Mouse (Mus musculus) neural tube, embryonic 10.5 days (tissue): ENCODE results near the gene Gm21974.
A peak's percentile ranks its signal among the peaks of the same experiment; 100 is the strongest.
"Not testable (repeated sequence)": the region's sequence is repeated elsewhere in the genome, so short reads cannot be mapped to it uniquely, and the experiment has no call there.

ENCODE experiments used
- DNase-seq: peaks from one replicate; pipeline ENCODE4 v3.0.0-alpha.2; 2017; ENCODE audit warnings: low spot score; ENCODE audit errors: extremely low spot score

Gm21974 gene

DNA sequence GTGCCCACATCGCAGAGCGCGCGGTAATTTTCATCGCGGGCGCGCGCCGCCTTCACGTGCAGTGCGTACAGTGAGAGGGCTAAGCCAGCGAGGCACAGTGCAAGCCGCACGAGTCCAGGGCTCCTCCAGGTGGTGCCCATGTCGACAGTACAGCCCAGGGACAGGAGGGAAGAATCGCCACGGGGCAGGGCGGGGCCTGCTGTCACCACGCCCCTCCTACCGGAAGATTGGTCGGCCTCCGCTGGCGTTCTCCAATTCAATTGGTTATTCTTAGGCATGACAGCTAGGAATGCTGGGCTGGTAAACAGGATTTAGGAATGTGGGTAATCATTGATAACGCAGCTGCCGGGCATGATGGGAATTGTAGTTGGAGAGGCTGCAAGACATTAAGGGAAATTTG lies at the start of gene Gm21974, which contains the start of gene Vkorc1:
Gene Gm21974 (minus strand): TSS at position 13 of the 400 bp plus-strand sequence.
Gene Vkorc1 (minus strand): TSS at position 176 of the 400 bp plus-strand sequence.
- peak; percentile 93 for DNase-seq

DNA sequence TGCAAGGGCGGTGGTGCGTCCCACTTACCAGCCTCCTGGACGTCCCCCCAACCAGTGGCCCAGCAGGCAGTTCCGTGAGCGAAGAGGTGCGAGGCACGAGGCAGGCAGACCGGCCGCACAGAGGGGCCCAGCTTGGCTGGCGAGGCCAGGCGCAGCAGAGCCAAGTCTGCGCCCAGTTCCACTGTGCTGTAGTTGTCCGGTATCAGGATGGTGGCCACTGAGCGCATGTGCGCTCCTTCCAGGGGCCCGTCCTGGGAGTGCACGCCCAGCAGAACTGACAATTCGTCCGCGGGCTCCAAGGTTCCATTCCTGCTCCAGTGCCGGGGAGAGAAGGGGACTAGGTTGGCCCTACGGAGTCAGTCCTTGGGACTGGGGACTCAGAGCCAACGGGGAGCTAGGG lies 49.4 kb upstream of the Gm21974 start:
- peak; percentile 17 for DNase-seq

DNA sequence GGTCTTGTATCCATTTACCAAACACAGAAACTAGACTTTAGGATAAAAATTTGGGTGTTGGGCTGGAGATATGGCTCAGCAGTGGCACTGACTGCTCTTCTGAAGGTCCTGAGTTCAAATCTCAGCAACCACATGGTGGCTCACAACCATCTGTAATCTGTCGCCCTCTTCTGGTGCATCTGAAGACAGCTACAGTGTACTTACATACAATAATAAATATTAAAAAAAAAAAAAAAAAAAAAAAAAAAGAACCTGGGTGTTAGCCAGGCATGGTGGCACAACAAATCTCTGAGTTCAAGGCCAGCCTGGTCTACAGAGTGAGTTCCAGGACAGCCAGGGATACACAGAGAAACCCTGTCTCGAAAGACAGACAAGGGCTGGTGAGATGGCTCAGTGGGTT lies 46.8 kb upstream of the Gm21974 start:
- not testable (repeated sequence) for DNase-seq

DNA sequence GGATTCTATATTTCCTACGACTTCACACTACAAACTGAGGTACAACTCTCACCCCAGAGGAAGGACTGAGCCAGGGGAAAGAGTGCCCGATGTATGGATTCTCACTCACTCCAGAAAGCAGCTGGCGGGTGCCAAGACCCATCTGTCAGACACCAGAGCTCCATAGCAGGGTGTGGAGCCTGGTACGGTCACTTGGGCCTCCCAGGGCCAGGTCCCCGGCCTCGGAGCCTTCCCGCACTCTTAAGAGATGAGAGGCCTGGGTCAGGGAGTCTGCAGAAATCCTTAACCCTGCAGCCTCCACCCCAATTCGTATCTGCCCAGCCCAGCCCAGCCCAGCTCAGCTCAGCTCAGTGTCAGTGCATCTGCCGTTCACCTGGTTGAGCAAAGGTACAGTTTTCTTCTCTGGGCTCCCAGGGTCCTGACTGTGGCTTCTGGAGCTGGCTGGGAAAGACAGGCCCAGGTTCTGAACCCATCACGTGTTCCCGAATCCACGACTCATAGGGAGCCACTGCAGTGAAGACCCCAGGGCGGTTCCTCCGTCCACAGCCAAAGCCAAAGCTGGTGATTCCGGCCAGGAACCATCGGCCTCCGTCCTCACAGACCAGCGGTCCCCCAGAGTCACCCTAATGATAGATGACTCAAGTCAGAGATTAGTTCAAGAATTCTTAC lies 41.1 kb upstream of the Gm21974 start:
- DNase-seq, result peak; percentile 33

DNA sequence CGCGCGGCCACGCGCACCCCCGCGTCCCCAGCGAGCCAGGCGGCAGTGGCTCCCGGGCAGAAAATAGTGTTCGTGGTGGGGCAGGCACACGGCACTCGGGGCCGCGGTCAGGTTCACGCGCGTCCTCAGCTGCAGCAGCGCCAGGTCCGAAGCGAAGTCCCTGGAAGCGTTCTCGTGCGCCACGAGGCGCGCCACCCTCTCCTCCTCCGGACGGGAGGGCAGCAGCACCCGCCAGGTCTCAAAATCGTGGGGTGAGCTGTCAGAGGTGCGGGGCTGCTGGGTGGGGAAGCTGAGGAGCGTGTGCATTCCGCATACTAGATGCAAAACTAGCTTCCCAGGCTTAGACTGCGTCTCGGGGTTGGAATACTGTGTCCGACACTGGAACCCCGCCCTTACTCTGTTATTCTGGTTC lies 40.5 kb upstream of the Gm21974 start:
- DNase-seq, result no peak

DNA sequence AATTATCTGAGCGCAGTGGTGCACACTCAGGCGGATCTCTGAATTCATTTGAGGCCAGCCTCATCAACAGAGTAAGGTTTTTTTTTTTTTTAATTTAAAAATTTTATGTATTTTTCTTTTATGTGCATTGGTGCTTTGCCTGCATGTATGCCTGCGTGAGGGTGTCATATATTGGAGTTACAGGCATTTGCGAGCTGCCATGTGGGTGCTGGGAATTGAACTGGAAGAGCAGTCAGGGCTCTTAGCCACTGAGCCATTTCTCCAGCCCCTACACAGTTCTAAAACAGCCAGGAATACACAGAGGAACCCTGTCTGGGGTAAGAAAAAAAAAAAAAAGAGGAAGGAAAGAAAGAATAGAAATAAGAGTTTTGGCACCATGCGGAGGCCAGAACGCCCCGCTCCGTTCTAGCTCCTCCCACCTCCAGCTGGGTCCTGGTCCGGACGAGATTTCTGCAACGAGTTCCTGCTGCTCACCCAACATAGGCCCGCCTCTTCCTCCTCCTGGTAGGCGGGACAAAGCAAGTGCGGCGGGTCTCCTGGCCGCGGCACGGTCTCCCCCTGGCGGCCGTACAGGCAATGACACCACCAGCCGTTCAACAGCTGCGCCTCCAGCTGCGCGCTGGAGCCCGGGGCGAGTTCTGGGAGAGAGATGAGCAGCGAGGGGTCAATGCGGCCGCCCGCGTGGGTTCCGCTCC lies 39.9 kb upstream of the Gm21974 start:
- DNase-seq, result peak; percentile 97

DNA sequence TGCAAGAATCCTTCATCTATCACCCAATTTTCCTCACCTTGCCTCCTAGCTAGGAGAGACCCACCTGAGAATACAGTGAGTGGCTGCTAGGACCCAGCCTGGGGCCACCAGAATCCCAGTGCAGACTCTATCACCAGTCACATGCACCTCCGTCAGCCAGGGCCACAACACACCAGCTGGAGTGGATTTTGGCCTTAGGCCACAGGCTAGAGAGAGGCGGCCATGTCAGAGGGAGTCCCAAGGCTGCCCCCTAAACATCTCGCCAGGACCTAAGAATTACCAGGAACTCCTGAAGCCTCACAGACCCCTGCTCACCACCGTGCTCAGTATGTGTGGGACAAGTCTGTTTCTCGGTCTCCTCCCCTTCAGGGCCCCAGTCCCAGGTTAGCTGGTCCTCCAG lies 38.8 kb upstream of the Gm21974 start:
- DNase-seq, result no peak

DNA sequence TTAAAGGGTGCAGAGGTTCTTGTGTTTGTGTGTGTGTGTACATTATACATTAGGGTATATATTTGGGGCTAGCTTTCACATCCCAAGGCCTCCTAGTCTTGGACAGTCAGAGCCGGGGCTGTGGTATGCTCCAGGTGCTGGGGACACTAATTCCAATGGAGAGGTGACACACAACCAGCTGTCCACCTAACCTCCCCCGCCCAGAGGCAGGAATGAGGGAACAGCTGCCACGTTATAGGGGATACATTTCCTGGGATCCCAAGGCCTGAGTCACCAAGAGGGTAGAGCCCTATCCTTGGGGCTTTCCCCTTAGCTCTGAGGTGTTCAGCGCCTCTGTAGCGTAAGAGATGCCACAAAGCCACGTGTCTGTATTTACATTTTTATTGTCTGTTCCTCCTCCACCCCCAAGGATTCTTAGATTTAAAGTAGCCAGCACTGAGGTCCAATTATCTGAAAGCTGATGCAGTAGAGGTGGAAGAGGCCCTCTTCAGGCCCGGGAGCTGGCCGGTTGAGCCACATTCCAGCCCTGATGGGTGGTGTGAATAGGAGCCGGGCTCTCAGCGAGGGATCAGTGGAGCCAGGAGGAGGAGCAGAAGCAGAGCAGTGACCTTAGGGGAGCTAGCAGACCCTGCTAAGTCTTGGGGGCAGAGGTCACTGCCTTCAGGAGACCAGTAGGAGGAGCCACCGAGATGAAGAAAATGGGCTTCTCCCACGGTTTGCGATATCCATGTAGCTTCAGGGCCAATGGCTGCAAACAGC lies 37.2 kb upstream of the Gm21974 start:
- DNase-seq, result peak; percentile 16

DNA sequence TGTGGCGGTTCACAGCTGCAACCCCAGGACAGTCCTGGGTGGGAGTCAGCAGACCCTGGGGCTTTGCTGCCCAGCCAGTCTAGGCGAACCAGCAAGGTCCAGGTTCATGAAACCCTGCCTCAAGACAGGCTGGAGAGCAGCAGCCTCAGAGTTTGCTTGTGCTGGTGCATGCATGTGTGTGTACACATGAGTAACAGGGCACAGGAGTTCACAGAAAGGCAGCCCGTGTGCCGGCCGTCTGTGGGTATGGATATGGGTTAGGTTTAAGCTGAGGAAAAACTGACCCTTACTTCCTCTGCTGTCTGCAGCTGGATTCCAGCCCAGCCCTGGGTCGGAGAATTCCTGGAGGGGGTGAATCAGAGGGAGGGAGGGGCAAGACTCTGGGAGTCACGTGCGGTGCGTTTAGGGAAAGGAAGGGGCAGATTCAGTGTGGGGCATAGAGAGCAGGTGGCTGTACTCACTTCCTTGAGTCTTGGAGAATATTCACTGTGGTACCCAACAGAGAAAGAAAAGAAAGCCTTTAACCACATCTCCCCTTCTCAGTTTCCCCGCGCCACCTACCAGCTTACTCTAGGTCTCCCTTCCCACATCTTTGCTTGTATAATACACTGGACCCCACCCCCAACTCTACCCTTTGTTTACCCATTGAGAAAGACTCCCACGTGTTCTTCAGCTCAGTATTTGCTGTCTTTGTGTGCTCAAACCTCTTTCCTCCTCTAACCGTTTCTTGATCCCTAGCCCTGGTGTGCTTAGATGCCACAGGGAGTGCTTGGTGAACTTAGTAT lies 36.3 kb upstream of the Gm21974 start:
- no peak for DNase-seq

DNA sequence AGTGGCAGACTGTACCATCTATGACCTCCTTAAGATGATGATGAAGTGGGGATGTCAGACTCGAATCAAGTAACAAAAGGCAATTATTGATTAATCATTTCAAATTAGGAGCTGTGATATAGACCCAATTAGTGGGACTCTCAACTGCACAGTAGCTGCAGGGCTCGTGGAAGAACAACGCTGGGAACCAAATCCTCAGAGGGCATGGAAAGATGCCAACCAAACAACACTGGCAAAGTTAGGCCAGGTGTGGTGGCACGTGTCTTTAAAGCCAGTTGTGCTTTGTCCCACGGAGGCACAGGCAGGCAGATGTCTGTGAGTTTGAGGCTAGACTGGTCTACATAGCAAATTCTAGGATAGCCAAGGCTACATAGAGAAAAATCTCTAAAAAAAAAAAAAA lies 35.4 kb upstream of the Gm21974 start:
- DNase-seq, result no peak

DNA sequence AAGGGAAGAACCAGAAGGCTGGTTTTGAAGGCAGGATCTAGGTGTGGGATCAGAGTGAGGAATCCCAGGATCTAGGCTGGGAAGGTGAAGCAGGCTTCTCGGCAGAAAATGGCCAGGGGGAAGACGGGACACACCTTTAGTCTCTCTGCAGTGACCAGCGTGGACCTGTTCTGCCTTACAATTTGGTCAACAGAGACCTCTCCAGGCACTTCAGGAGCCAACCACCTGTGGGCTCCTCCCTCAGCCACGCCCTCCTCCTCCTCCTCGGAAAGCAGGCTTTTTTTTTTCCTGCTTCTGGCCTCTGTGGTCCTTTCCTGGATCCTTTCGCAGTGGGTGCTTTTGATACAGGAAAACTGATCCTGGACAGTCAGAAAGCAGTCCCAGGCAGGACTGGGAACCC lies 34.7 kb upstream of the Gm21974 start, which contains the start of gene Prss8:
Gene Prss8 (minus strand): TSS at position 182 of the 400 bp plus-strand sequence.
- DNase-seq, result no peak

DNA sequence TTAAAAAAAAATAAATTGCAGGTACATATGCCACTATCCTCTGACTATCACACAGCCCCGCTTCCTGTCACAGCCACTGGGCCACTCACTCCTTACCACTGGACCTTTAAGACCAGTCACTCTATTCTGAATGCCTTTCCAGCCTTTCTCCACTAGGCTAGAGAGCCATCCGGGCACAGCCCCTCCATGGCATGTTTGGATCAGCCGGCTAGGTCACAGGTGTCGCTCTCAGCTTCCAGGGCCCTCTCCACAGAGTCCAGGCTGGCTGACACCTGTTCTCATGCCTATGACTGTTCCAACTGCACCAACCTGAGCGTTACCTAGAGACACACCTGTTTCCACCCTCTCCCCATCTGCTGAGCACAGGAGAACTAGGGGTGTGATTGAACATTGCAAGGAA lies 33.3 kb upstream of the Gm21974 start:
- no peak for DNase-seq

DNA sequence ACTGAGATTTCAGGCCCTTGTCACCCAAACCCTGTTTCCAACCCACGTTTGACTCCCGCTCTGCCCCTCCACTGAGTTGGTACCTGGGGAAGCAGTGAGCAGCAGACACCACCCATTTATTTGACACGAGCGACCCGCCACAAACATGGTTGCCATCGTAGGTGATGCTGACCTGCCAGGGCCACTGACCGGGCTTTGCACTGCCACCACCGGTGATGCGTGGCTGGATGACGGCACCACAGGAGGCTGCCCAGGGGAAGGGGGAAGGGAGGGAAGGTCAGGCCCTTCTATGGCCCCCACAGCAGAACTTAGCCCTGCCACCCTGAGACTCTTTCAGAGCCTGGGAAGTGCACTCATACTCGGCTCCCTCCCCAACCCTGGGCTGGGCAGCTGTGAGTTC lies 32.5 kb upstream of the Gm21974 start:
- no peak for DNase-seq

DNA sequence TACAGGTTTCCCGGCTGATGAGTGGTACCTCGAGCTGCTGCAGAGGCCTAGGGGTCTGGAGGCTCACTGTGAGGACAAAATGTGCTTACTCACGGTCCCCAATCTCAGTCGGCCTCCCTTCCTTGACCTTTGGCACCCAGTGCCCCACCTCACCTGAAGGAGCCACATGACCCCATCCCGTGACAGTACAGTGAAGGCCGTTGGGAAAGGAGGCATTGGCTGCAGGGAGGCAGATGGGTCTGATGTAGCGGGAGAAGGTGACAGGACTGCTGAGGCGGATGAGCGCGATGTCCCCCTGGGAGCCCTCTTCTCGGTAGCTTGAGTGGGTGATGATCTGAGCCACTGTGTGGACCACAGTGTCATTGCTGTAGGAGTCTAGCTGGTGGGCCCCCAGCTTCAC lies 31.6 kb upstream of the Gm21974 start:
- DNase-seq, result no peak

DNA sequence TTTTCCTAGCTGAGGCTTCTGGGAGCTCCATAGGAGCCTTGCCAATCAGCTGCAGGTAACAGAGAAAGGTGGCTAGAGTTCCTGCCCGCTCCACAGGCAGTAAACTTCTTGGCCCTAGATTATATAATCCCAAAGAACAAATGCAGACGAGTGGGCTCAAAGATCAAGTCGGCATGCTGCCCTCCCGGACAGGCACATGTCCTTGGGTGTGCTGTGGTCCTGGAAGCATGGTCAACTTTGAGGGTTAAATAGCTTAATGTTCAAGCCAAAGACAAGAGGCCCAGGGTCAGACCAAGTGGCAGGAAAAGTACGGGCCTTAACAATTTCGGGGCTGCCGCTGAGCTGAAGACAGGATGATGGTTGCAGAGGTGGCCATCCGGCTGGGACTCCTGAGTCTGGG lies 30.8 kb upstream of the Gm21974 start:
- DNase-seq, result no peak

DNA sequence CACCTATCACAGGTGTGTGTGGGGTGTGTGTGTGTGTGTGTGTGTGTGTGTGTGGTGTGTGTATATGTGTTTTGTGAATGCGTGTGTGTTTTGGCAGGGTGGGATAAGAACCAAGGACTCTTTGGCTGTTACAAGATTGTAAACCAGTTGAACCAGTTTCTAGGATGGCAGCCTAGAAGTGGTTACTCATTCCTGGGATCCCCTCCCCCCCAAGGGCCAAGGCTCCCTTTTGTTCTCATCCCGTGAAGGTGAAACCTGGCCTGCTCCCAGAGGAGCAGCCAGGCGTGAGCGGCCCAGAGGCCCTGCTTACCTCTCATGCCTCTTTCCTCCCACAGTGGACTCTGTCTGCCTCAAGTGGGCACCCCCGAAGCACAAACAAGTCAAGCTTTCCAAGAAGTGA lies 30.0 kb upstream of the Gm21974 start:
- no peak for DNase-seq

DNA sequence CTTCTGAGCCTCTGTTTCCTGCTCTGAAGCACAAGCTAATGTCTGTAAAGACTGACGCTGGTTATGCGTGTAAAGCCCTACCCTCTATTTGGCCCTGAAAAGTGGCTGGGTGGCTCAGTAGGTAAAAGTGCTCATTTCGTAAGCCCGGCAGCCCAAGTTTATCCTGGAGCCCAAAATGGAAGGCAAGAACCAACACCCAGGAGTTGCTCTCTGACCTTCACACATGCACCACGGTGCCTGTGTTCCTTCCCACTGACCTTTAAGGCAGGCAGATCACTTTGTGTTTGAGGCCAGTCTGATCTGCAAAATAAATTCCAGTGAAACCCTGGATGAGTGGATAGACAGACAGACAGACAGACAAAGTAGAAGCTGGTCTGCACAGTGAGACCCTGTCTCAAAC lies 28.5 kb upstream of the Gm21974 start:
- DNase-seq, result no peak

DNA sequence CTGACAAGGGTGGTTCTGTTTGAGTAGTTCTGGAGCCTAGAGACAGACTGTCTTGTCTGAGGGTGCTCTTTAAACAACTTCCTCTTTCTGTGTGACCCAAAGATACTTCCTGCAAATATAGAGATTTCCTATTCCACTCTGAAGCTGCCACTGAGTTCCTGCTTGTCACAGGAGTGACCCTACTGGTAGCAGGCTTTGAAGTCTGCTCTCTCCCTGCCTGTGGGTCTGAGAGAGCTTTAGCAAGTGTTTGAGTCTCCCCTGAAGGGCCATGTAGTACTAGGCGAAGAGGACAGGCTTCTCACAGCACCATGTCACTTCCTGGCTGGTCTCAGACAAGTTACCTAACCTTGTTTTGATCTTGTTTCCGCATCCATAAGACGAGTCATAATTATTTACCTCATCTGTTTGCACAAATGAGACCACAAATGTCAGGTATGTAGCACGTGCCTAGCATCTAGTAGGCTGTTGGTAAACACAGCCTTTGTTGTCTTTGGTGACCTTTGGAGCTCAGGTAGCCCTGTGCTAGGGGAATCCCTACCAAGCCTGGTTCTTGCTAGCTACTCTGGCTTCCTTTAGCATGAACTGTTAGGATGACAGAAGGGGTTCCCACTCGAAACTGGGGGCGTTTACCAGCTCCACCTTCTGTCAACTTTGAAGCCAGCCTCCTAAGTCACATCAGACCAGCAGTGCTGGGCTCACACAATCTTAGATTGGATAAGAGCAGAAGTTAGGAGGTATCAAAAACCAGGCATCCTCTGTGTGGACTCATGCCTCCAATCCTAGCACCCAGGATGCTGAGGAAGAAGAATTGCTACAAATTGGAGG lies 27.4 kb upstream of the Gm21974 start:
- no peak for DNase-seq

DNA sequence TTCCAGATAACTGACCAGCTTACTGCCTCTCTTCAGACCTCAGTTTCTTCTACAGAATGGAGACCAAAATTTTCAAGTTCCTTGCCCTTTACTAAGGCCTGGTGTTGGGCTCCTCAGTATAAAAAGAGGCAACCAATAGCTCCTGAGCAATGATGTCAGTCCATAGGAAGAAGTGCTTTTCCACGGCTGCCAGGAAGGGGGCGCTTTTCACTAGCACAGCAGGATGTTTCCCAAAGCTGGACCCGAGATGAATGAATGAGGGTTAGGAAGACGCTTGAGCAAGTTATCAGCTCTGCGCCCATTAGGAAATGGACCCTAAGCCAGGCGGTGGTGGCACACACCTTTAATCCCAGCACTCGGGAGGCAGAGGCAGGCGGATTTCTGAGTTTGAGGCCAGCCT lies 26.3 kb upstream of the Gm21974 start:
- no peak for DNase-seq

DNA sequence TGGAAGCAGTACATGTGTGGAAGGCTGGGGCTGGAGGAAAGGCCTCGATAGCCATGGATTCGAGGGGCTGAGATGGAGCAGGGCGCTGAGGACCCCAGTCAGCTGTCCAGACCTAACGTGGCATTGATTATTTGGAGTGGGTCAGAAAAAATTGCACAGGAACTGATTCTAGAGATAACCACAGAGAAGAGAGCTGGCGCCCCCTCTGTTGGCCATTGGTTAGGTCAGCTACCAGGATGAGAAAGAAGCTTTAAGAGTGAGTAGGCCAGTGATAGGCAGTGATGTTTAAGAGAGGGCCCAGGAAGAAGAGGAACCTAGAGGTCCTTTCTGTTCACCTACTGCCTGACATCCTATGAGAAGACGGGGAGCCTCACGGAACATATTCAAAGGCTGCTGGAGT lies 24.0 kb upstream of the Gm21974 start:
- DNase-seq, result peak; percentile 20

DNA sequence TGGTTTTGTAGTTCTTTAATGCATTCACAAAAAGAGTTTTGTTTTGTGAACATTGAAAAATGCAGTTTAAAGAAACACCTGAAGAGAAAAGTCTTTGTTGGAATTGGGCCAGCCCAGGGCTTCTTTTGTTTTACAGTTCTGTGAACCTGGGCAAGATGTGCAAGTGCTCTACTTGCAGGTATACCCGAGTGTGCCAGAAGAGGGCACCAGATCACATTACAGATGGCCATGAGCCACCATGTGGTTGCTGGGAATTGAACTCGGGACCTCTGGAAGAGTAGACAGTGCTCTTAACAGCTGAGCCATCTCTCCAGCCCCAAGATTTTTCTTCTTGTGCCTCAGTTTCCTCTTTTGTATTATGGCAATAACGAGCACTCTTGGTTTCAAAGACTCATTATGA lies 22.9 kb upstream of the Gm21974 start:
- DNase-seq, result peak; percentile 40
